ENCODE assay signal across 28 mouse cellular contexts in genomic region chr6:106481533-106481932, GRCm38 (mm10).
"Had no signal": no experiment of that assay in that cellular context is flagged by ENCODE, and none has a peak within 500 bp of the region (broad histone marks: within the 10 kb centered on the region; RNA-seq: fewer than 3 reads in every experiment).

No protein-coding gene starts in this region.

- H3K27ac ChIP-seq: embryonic facial prominence, embryonic 10.5 days; embryonic facial prominence, embryonic 12.5 days; embryonic facial prominence, embryonic 13.5 days; embryonic facial prominence, embryonic 15.5 days; forebrain, embryonic 10.5 days; forebrain, embryonic 12.5 days; forebrain, embryonic 13.5 days; forebrain, embryonic 15.5 days; gastrocnemius, adult 2 months; heart, adult 2 months; heart, embryonic 10.5 days had no signal

- ATAC-seq: forebrain, embryonic 13.5 days; forebrain, embryonic 14.5 days; forebrain, embryonic 15.5 days; forebrain, embryonic 16.5 days; forebrain, postnatal 0 days had no signal

- DNase-seq: cerebellum, adult 9-10 months; cerebellum, adult 9-11 months; cerebellum, postnatal 10 days; cerebellum, postnatal 14 days; cerebellum, postnatal 25 days; cerebellum, postnatal 36 days; embryo, embryonic 11 days; forebrain, postnatal 0 days; gastrocnemius, adult 2 months; gastrocnemius, postnatal 10 days; gastrocnemius, postnatal 14 days; gastrocnemius, postnatal 25 days; gastrocnemius, postnatal 36 days; heart, adult 11 months; heart, adult 18-20 months; heart, adult 2 months had no signal

- H3K4me3 ChIP-seq: embryonic facial prominence, embryonic 10.5 days; embryonic facial prominence, embryonic 12.5 days; embryonic facial prominence, embryonic 13.5 days; embryonic facial prominence, embryonic 15.5 days; erythroblast, embryonic 14.5 days; forebrain, embryonic 10.5 days; forebrain, embryonic 12.5 days; forebrain, embryonic 13.5 days; forebrain, embryonic 15.5 days; gastrocnemius, adult 2 months; heart, adult 2 months; heart, embryonic 10.5 days had no signal
